Mouse (Mus musculus) forebrain, embryonic 14.5 days (tissue): ENCODE measurements around the gene Ephb2. TPM values are rescaled to one million over a fixed set of nuclear protein-coding genes. Genes with fewer than 3 reads are reported as not detected.
A peak's percentile ranks its signal among the peaks of the same experiment; 100 is the strongest.

ENCODE experiments used
- ATAC-seq: fragments of 200-750 bp; cut with Nextera tagmentation; 2 replicates; pipeline ENCODE4 v1.8.0; 2017; ENCODE audit warnings: mild to moderate bottlenecking, moderate library complexity
- DNase-seq: peaks from one replicate; pipeline ENCODE4 v3.0.0-alpha.2; 2015; ENCODE audit warnings: low spot score
- H3K27ac ChIP-seq: fragments of 300-500 bp; sonication (generic); 2 replicates; pipeline ENCODE4 v1.5.1; 2014; ENCODE audit warnings: low read depth, mild to moderate bottlenecking, control low read depth, low read length, moderate library complexity
- H3K27me3 ChIP-seq: fragments of 300-500 bp; sonication (generic); replicated peaks from 2 replicates; pipeline ENCODE4 v1.6.1; 2014; ENCODE audit warnings: low read length, control low read depth, mixed read lengths; ENCODE audit not compliant: control insufficient read depth, insufficient read depth
- H3K36me3 ChIP-seq: fragments of 300-500 bp; sonication (generic); 2 replicates; pipeline ENCODE4 v1.6.1; 2014; ENCODE audit warnings: low read length, control low read depth; ENCODE audit not compliant: control insufficient read depth, insufficient read depth
- H3K4me1 ChIP-seq: fragments of 300-500 bp; sonication (generic); 2 replicates; pipeline ENCODE4 v1.6.1; 2014; ENCODE audit warnings: antibody characterized with exemption, low read length, control low read depth; ENCODE audit not compliant: control insufficient read depth, insufficient read depth
- H3K4me2 ChIP-seq: fragments of 300-500 bp; sonication (generic); 2 replicates; pipeline ENCODE4 v1.6.1; 2014; ENCODE audit warnings: mild to moderate bottlenecking, control low read depth, low read length
- H3K4me3 ChIP-seq: fragments of 300-500 bp; sonication (generic); 2 replicates; pipeline ENCODE4 v1.5.1; 2014; ENCODE audit warnings: low read depth, low read length, control low read depth
- H3K9ac ChIP-seq: fragments of 300-500 bp; sonication (generic); 2 replicates; pipeline ENCODE4 v1.6.1; 2014; ENCODE audit warnings: mild to moderate bottlenecking, low read length, control low read depth, moderate library complexity
- H3K9me3 ChIP-seq: fragments of 300-500 bp; sonication (generic); replicated peaks from 2 replicates; pipeline ENCODE4 v1.6.1; 2016; ENCODE audit warnings: low read length, control low read depth, mixed read lengths; ENCODE audit not compliant: control insufficient read depth
- WGBS: fragments of 180-500 bp; shearing (Covaris S2); extraction: QIAGEN DNeasy Blood & Tissue Kit; methylation state at CpG from one replicate; pipeline ENCODE4 v1.1.7; 2014; 5-methylcytosine and 5-hydroxymethylcytosine counted together
- polyA plus RNA-seq: library from polyadenylated mRNA; unstranded; fragments of >200 nt; fragmentation: Nextera tagmentation; extraction: Ambion mirVana; gene quantifications from 2 replicates; pipeline ENCODE4 v1.2.1, GENCODE M21; 2014

Ephb2 gene
- polyA plus RNA-seq, 1 experiment from 2014 or later, result 9.3 TPM

GRCm38 (mm10) chr4:136706696-136707095, 129.1 kb downstream of the Ephb2 start:
- Histone ChIP-seq H3K9me3 (no peaks in the 10 kb centered on the region), H3K36me3 (no peaks in the 10 kb centered on the region), H3K27ac (no peak overlapping the region), H3K27me3 (no peaks in the 10 kb centered on the region), H3K4me1 (peaks cover 11% of the 10 kb centered on the region; the same call in 1 of the 2 replicates), H3K9ac (no peak overlapping the region), H3K4me3 (no peak overlapping the region), H3K4me2 (no peak overlapping the region)
- 63% methylated on average over 4 of the region's 4 CpGs for WGBS
- DNase-seq, result no peak
- no peak for ATAC-seq

DNA sequence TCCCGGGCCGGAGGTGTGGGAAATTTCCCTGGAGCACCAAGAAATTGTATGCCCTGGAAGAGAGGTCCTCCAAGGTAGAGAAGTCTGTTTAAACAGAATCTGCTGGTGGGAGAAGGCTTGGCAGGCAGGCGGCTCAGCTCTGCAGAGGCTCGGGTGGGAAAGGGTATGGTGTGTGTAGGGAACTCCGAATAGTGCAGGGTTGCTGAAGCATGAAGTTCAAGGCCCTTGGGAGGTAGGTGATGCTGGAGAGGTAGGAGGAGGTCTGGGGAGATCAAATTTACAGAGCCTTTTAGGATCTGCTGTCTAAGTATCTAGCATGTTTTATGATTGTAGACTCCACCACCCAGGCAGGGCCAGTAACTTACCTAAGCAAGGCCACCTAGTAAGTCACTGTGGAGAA, 130.7 kb downstream of the Ephb2 start:
- 61% methylated on average over 5 of the region's 5 CpGs for WGBS
- Histone ChIP-seq H3K36me3 (no peaks in the 10 kb centered on the region), H3K9me3 (no peaks in the 10 kb centered on the region), H3K27ac (no peak overlapping the region), H3K4me2 (no peak overlapping the region), H3K9ac (no peak overlapping the region), H3K4me1 (peaks cover 12% of the 10 kb centered on the region), H3K4me3 (no peak overlapping the region), H3K27me3 (no peaks in the 10 kb centered on the region)
- DNase-seq (no peak), ATAC-seq (no peak)

DNA sequence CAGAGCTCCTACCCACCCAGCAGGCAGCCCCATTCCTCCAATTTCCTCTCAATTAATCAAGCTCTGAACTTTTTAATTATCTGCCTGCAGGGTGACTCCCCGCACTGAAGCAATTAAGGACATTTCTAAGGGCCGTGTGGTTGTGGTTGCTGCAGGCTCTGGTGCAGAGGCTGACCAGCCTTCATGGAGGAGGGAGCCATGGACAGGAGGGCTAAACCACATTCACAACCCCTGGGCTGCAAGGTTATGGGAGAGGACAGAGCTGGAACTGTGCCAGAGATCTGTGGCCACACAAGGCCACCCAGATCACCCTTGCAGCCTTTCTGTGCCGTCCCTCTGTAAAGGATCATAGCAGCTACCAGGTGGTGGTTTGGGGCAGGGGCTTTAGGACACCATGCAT, 131.2 kb downstream of the Ephb2 start:
- Histone ChIP-seq H3K4me2 (no peak overlapping the region), H3K4me3 (no peak overlapping the region), H3K36me3 (no peaks in the 10 kb centered on the region), H3K9me3 (no peaks in the 10 kb centered on the region), H3K27ac (no peak overlapping the region), H3K9ac (no peak overlapping the region), H3K27me3 (no peaks in the 10 kb centered on the region), H3K4me1 (peaks cover 16% of the 10 kb centered on the region)
- 7% methylated on average over 3 of the region's 3 CpGs for WGBS
- DNase-seq (no peak), ATAC-seq (no peak)

DNA sequence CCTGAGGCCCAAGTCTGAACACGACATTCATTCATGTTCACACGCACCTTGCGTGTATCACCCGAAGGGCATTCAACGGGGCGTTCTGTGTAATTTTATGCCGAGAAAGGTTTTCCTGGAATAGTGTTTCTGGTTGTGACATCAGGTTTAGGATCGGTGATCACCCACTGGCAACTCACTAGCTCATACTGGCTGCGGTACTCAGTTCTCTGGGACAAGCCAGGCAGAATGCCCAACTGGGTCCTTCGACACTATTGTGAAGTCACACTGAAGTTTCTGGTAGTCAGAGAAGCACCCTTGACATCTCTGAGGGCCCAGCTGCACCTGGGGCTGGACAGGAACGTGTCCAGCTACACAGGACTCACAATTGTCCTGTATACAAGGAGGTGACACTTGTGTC, 132.4 kb downstream of the Ephb2 start:
- Histone ChIP-seq H3K9me3 (no peaks in the 10 kb centered on the region), H3K4me2 (no peak overlapping the region), H3K27ac (no peak overlapping the region), H3K9ac (no peak overlapping the region), H3K27me3 (no peaks in the 10 kb centered on the region), H3K4me1 (peaks cover 24% of the 10 kb centered on the region), H3K4me3 (no peak overlapping the region), H3K36me3 (no peaks in the 10 kb centered on the region)
- no peak for DNase-seq
- WGBS, result 87% methylated on average over 11 of the region's 11 CpGs
- ATAC-seq, result no peak

DNA sequence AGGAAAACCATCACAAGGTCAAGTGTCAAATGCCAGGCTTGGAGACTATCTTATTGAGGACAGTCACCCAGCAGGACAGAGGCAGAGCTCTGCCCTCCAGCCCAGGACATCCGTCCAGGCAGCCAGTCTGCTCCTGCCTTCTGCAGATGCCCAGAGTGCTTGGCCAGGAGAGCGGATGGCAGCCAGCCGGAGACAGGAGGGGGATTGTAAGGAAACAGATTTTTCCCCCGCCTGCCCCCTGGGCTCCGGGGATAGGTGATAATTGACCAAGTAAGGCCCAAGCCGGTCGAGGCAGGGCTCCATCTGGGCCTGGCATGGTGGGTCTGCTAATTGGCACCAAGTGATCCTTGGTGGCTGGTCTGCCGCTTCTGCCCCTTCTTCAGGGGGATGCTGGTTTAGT, 133.3 kb downstream of the Ephb2 start:
- 56% methylated on average over 8 of the region's 8 CpGs for WGBS
- DNase-seq (peak; percentile 73), ATAC-seq (peak; percentile 27; the same call in 1 of the 2 replicates)
- H3K4me3 ChIP-seq, result no peak overlapping the region
- H3K4me1 ChIP-seq, result peaks cover 24% of the 10 kb centered on the region
- 0 out of 2 replicates have a peak overlapping the region, but pooled peaks have one; percentile 33 for H3K27ac ChIP-seq
- 0 out of 2 replicates have a peak overlapping the region, but pooled peaks have one; percentile 13 for H3K9ac ChIP-seq
- no peak overlapping the region for H3K4me2 ChIP-seq
- H3K9me3 ChIP-seq, result no peaks in the 10 kb centered on the region
- no peaks in the 10 kb centered on the region for H3K27me3 ChIP-seq
- no peaks in the 10 kb centered on the region for H3K36me3 ChIP-seq

- WGBS, result 82% methylated on average over 11 of the region's 11 CpGs
- Histone ChIP-seq H3K9ac (no peak overlapping the region), H3K9me3 (no peaks in the 10 kb centered on the region), H3K27me3 (no peaks in the 10 kb centered on the region), H3K27ac (peak overlapping the region; percentile 21; the same call in 1 of the 2 replicates), H3K4me1 (peaks cover 24% of the 10 kb centered on the region), H3K4me2 (no peak overlapping the region), H3K4me3 (no peak overlapping the region), H3K36me3 (no peaks in the 10 kb centered on the region)
- no peak for DNase-seq
- ATAC-seq, result no peak
Observed at GRCm38 (mm10) chr4:136701236-136701635, 134.6 kb downstream of the Ephb2 start.

GRCm38 (mm10) chr4:136699084-136699450, 136.7 kb downstream of the Ephb2 start:
- H3K36me3 ChIP-seq, result peaks cover 18% of the 10 kb centered on the region
- 29% methylated on average over 7 of the region's 7 CpGs for WGBS
- no peak overlapping the region for H3K4me2 ChIP-seq
- peak overlapping the region; percentile 79 for H3K27ac ChIP-seq
- no peaks in the 10 kb centered on the region for H3K27me3 ChIP-seq
- H3K4me3 ChIP-seq, result no peak overlapping the region
- H3K9me3 ChIP-seq, result no peaks in the 10 kb centered on the region
- H3K4me1 ChIP-seq, result peaks cover 19% of the 10 kb centered on the region
- ATAC-seq, result peak; percentile 51; the same call in 1 of the 2 replicates
- no peak overlapping the region for H3K9ac ChIP-seq
- DNase-seq, result peak; percentile 58

- Histone ChIP-seq H3K27ac (peak overlapping the region; percentile 79), H3K4me2 (no peak overlapping the region), H3K4me3 (no peak overlapping the region), H3K36me3 (peaks cover 23% of the 10 kb centered on the region), H3K4me1 (peaks cover 19% of the 10 kb centered on the region), H3K9ac (no peak overlapping the region), H3K9me3 (no peaks in the 10 kb centered on the region), H3K27me3 (no peaks in the 10 kb centered on the region)
- ATAC-seq (peak; percentile 61), DNase-seq (peak; percentile 69)
- 60% methylated on average over 11 of the region's 11 CpGs for WGBS
Observed at GRCm38 (mm10) chr4:136698404-136699083, 137.2 kb downstream of the Ephb2 start.

- 82% methylated on average over 6 of the region's 6 CpGs for WGBS
- Histone ChIP-seq H3K36me3 (peaks cover 35% of the 10 kb centered on the region), H3K9me3 (no peaks in the 10 kb centered on the region; the same call in 1 of the 2 replicates), H3K27me3 (no peaks in the 10 kb centered on the region), H3K4me3 (no peak overlapping the region), H3K9ac (no peak overlapping the region), H3K4me1 (peaks cover 16% of the 10 kb centered on the region), H3K4me2 (no peak overlapping the region), H3K27ac (no peak overlapping the region)
- DNase-seq (no peak), ATAC-seq (no peak)
Observed at GRCm38 (mm10) chr4:136697325-136697724, 138.5 kb downstream of the Ephb2 start.
